Mouse (Mus musculus): ENCODE results near the gene 4930583I09Rik. TPM values are rescaled to one million over a fixed set of nuclear protein-coding genes. Genes with fewer than 3 reads are reported as not detected.

Gene 4930583I09Rik
- polyA plus RNA-seq (2014; fragmentation: Illumina TruSeq; extraction: RNeasy Lipid Tissue Mini Kit (QIAGEN cat#74804); ENCODE audit: low read depth, low replicate concordance), result not detected

GRCm38 (mm10) chr17:64835928-64836327 lies at the start of gene 4930583I09Rik:
4930583I09Rik (minus strand) TSS chr17:64836071.

Other genes starting within 250 kb of the 4930583I09Rik start
- gene Man2a1, start 235.3 kb downstream of the 4930583I09Rik start, polyA plus RNA-seq (2014; fragmentation: Illumina TruSeq; extraction: RNeasy Lipid Tissue Mini Kit (QIAGEN cat#74804); ENCODE audit: low read depth, low replicate concordance), result 410 TPM